Comparison of ENCODE assay signal across 28 mouse cellular contexts in the genomic region with DNA sequence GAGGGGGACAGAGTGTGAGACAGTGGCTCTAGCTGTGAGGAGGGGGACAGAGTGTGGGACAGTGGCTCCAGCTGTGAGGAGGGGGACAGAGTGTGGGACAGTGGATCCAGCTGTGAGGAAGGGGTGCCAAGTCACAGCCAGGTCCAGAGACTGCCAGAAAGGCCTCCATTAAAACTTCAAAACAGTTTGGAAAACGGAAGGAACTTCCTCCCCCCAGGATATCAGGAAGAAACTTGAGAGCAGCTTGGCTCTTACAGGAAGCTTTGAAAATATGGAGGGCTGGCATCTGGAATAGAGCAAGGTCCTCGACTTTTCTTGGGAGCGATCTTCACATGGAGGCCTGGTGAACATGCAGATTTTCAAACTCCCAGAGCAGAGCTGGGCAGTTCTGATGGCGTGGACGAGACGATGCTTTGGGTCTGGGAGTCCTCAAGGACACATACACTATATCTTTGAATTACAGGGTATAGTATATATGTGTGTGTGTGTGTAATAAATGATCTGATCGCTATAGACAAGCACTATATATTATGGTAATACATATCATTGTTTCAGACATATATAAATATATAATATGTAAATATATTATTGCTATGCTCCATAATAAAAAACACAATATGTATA. TPM values are rescaled to one million over a fixed set of nuclear protein-coding genes. Genes with fewer than 3 reads are reported as not detected.
DNase-seq lines count a peak whose midpoint lies in the region; ATAC-seq and TF ChIP-seq lines count a peak whose summit lies in the region.
"Had no signal": no experiment of that assay in that cellular context is flagged by ENCODE, and none has a peak within 500 bp of the region (broad histone marks: within the 10 kb centered on the region; RNA-seq: fewer than 3 reads in every experiment).

No protein-coding gene starts in this region.

- TF ChIP-seq POLR2A in lung, adult 2 months (IDR thresholded peaks at IDR 0.05; ENCODE audit: borderline replicate concordance, extremely low read depth, low read depth, low read length): no peak

- DNase-seq in forebrain, embryonic 10.5 days (ENCODE audit: extremely low spot score, low spot score): no peak
- DNase-seq in lung, embryonic 14.5 days: peak; percentile 79
- no peak for DNase-seq in lung, postnatal 4 days
- peak; percentile 55 for DNase-seq in lung, postnatal 0 days (ENCODE audit: low spot score)
- DNase-seq in lung, adult 2 months: no peak
- DNase-seq in spleen, adult 18-20 months: no peak
- DNase-seq: adrenal gland, postnatal 10 days; adrenal gland, postnatal 36 days; B cell, adult 2 months; cerebellum, adult 18-20 months; cerebellum, adult 9-10 months; cerebellum, postnatal 25 days; gastrocnemius, postnatal 10 days; gastrocnemius, postnatal 36 days; heart, adult 2 months; heart, postnatal 14 days; heart, postnatal 4 days had no signal

- peaks cover 3% of the 10 kb centered on the region; the same call in 1 of the 2 replicates for H3K4me1 ChIP-seq in forebrain, embryonic 10.5 days
- H3K4me1 ChIP-seq in forebrain, embryonic 13.5 days: no peaks in the 10 kb centered on the region
- no peaks in the 10 kb centered on the region for H3K4me1 ChIP-seq in lung, embryonic 14.5 days (ENCODE audit: insufficient read depth)
- H3K4me1 ChIP-seq in lung, postnatal 0 days (ENCODE audit: insufficient read depth, low read depth, low read length): no peaks in the 10 kb centered on the region
- no peaks in the 10 kb centered on the region for H3K4me1 ChIP-seq in lung, adult 2 months (ENCODE audit: control insufficient read depth, insufficient read depth, low read length)
- H3K4me1 ChIP-seq: embryonic facial prominence, embryonic 15.5 days; forebrain, embryonic 12.5 days; heart, embryonic 13.5 days had no signal

- no peak for TF ChIP-seq CTCF in lung, embryonic 14.5 days (IDR thresholded peaks at IDR 0.05; ENCODE audit: low read depth)
- TF ChIP-seq CTCF in lung, postnatal 0 days (IDR thresholded peaks at IDR 0.05): no peak
- TF ChIP-seq CTCF in lung, adult 2 months (IDR thresholded peaks at IDR 0.05; ENCODE audit: insufficient read depth, low read length): no peak

- no peak overlapping the region for H3K4me2 ChIP-seq in forebrain, embryonic 13.5 days
- no peak overlapping the region for H3K4me2 ChIP-seq in lung, embryonic 14.5 days
- H3K4me2 ChIP-seq in lung, postnatal 0 days (replicated peaks; ENCODE audit: low read depth, low read length): no peak overlapping the region
- H3K4me2 ChIP-seq: embryonic facial prominence, embryonic 15.5 days; forebrain, embryonic 12.5 days; heart, embryonic 13.5 days; hindbrain, embryonic 14.5 days had no signal

- no peaks in the 10 kb centered on the region for H3K9me3 ChIP-seq in forebrain, embryonic 10.5 days
- H3K9me3 ChIP-seq in forebrain, embryonic 13.5 days (replicated peaks): no peaks in the 10 kb centered on the region
- no peaks in the 10 kb centered on the region for H3K9me3 ChIP-seq in lung, embryonic 14.5 days (ENCODE audit: low read depth, low read length)
- no peaks in the 10 kb centered on the region for H3K9me3 ChIP-seq in lung, postnatal 0 days (ENCODE audit: low read length)
- H3K9me3 ChIP-seq: embryonic facial prominence, embryonic 15.5 days; forebrain, embryonic 12.5 days; heart, embryonic 10.5 days; heart, embryonic 13.5 days had no signal

- TF ChIP-seq EP300 in lung, postnatal 0 days (IDR thresholded peaks at IDR 0.05): no peak

- H3K9ac ChIP-seq in forebrain, embryonic 13.5 days: no peak overlapping the region
- no peak overlapping the region for H3K9ac ChIP-seq in lung, embryonic 14.5 days
- no peak overlapping the region for H3K9ac ChIP-seq in lung, postnatal 0 days (replicated peaks; ENCODE audit: low read depth)
- H3K9ac ChIP-seq: embryonic facial prominence, embryonic 15.5 days; forebrain, embryonic 12.5 days; heart, embryonic 13.5 days; hindbrain, embryonic 14.5 days had no signal

- no peak for ATAC-seq in forebrain, embryonic 13.5 days
- ATAC-seq in lung, embryonic 14.5 days (ENCODE audit: insufficient read depth): peak; percentile 62; the same call in 1 of the 2 replicates
- ATAC-seq in lung, postnatal 0 days: no peak
- ATAC-seq: forebrain, embryonic 16.5 days; hindbrain, postnatal 0 days; Patski had no signal

- 82% methylated on average over 7 of the region's 7 CpGs for WGBS in forebrain, embryonic 10.5 days
- 82% methylated on average over 7 of the region's 7 CpGs for WGBS in forebrain, embryonic 13.5 days
- WGBS in lung, embryonic 14.5 days: 39% methylated on average over 7 of the region's 7 CpGs
- WGBS in lung, postnatal 0 days: 39% methylated on average over 7 of the region's 7 CpGs
- 51% methylated on average over 7 of the region's 7 CpGs for WGBS in lung, adult 2 months

- H3K36me3 ChIP-seq in forebrain, embryonic 10.5 days (replicated peaks): no peaks in the 10 kb centered on the region
- no peaks in the 10 kb centered on the region for H3K36me3 ChIP-seq in forebrain, embryonic 13.5 days (ENCODE audit: poor library complexity, severe bottlenecking)
- H3K36me3 ChIP-seq in lung, embryonic 14.5 days (ENCODE audit: insufficient read depth): no peaks in the 10 kb centered on the region
- H3K36me3 ChIP-seq in lung, postnatal 0 days (ENCODE audit: insufficient read depth, low read length): no peaks in the 10 kb centered on the region
- H3K36me3 ChIP-seq: embryonic facial prominence, embryonic 15.5 days; forebrain, embryonic 12.5 days; G1E; heart, embryonic 10.5 days; heart, embryonic 13.5 days had no signal

- H3K27me3 ChIP-seq in forebrain, embryonic 10.5 days (ENCODE audit: poor library complexity, severe bottlenecking): no peaks in the 10 kb centered on the region
- H3K27me3 ChIP-seq in forebrain, embryonic 13.5 days: no peaks in the 10 kb centered on the region
- H3K27me3 ChIP-seq in lung, embryonic 14.5 days (ENCODE audit: insufficient read depth, low read length): no peaks in the 10 kb centered on the region
- H3K27me3 ChIP-seq in lung, postnatal 0 days (replicated peaks; ENCODE audit: insufficient read depth, low read length): no peaks in the 10 kb centered on the region
- H3K27me3 ChIP-seq: CH12.LX; embryonic facial prominence, embryonic 15.5 days; forebrain, embryonic 12.5 days; heart, embryonic 13.5 days; Patski had no signal

- H3K4me3 ChIP-seq in forebrain, embryonic 10.5 days: no peak overlapping the region
- no peak overlapping the region for H3K4me3 ChIP-seq in forebrain, embryonic 13.5 days
- H3K4me3 ChIP-seq in lung, embryonic 14.5 days (ENCODE audit: low read depth, low read length): no peak overlapping the region
- H3K4me3 ChIP-seq in lung, postnatal 0 days (ENCODE audit: low read depth, low read length): no peak overlapping the region
- H3K4me3 ChIP-seq in lung, adult 2 months (replicated peaks; ENCODE audit: extremely low read depth, low read depth, low read length): no peak overlapping the region
- H3K4me3 ChIP-seq: embryonic facial prominence, embryonic 15.5 days; forebrain, embryonic 12.5 days; heart, adult 2 months; heart, embryonic 10.5 days; heart, embryonic 13.5 days had no signal

- H3K27ac ChIP-seq in forebrain, embryonic 10.5 days: 0 out of 2 replicates have a peak overlapping the region, but pooled peaks have one; percentile 30
- H3K27ac ChIP-seq in forebrain, embryonic 13.5 days: no peak overlapping the region
- H3K27ac ChIP-seq in lung, embryonic 14.5 days (ENCODE audit: low read depth): peak overlapping the region; percentile 13; the same call in 1 of the 2 replicates
- H3K27ac ChIP-seq in lung, postnatal 0 days (ENCODE audit: low read length): no peak overlapping the region
- H3K27ac ChIP-seq: embryonic facial prominence, embryonic 15.5 days; forebrain, embryonic 12.5 days; heart, adult 2 months; heart, embryonic 10.5 days; heart, embryonic 13.5 days; hindbrain, embryonic 14.5 days; hindbrain, postnatal 0 days had no signal

RNA-seq across cellular contexts. Expression of gene Tshz2, which starts 16.6 kb away (rescaled TPM):
- polyA plus RNA-seq in forebrain, embryonic 10.5 days (2016; fragmentation: Nextera tagmentation; extraction: Ambion mirVana): 0.88 and 0.98 TPM in 2 replicates
- 8.7 and 9.8 TPM in 2 replicates for polyA plus RNA-seq in forebrain, embryonic 13.5 days (2015; fragmentation: Nextera tagmentation; extraction: Ambion mirVana)
- polyA plus RNA-seq in lung, embryonic 14.5 days (2014; fragmentation: Nextera tagmentation; extraction: Ambion mirVana): 7.9 and 8.9 TPM in 2 replicates
- polyA plus RNA-seq in lung, postnatal 0 days (2015; fragmentation: Nextera tagmentation; extraction: Ambion mirVana): 3.4 and 4.6 TPM in 2 replicates
- 6.2 and 8.4 TPM in 2 replicates for polyA plus RNA-seq in lung, adult 2 months (2012; rRNA removed)
- polyA plus RNA-seq: G1E had no signal

Comparison
In these comparisons a context has a peak if more than half of its experiments do, and no peak if none do; other contexts are left out.
1. DNase-seq: peak in lung, embryonic 14.5 days (single experiment) and lung, postnatal 0 days (single experiment); none in forebrain, embryonic 10.5 days (single experiment), lung, postnatal 4 days (0 of 2), lung, adult 2 months (single experiment) and spleen, adult 18-20 months (0 of 2).
2. H3K27ac ChIP-seq: peak in forebrain, embryonic 10.5 days (single experiment) and lung, embryonic 14.5 days (single experiment); none in forebrain, embryonic 13.5 days (single experiment) and lung, postnatal 0 days (single experiment).